Mouse (Mus musculus) lung, postnatal 0 days (tissue): ENCODE measurements around the gene Psmb3. TPM values are rescaled to one million over a fixed set of nuclear protein-coding genes. Genes with fewer than 3 reads are reported as not detected.
A peak's percentile ranks its signal among the peaks of the same experiment; 100 is the strongest.

ENCODE experiments used
- ATAC-seq: fragments of 200-750 bp; cut with Nextera tagmentation; 2 replicates; pipeline ENCODE4 v1.8.0; 2017; ENCODE audit warnings: moderate library complexity
- DNase-seq: peaks from one replicate; pipeline ENCODE4 v3.0.0-alpha.2; 2016; ENCODE audit warnings: low spot score
- H3K27ac ChIP-seq: fragments of 300-500 bp; sonication (generic); 2 replicates; pipeline ENCODE4 v1.5.1; 2014; ENCODE audit warnings: antibody characterized with exemption, mild to moderate bottlenecking, low read length, mixed read lengths
- H3K27me3 ChIP-seq: fragments of 300-500 bp; sonication (generic); replicated peaks from 2 replicates; pipeline ENCODE4 v1.6.1; 2014; ENCODE audit warnings: low read length, mixed read lengths; ENCODE audit not compliant: insufficient read depth
- H3K36me3 ChIP-seq: fragments of 300-500 bp; sonication (generic); 2 replicates; pipeline ENCODE4 v1.6.1; 2014; ENCODE audit warnings: low read length, mixed read lengths; ENCODE audit not compliant: insufficient read depth
- H3K4me1 ChIP-seq: fragments of 300-500 bp; sonication (generic); 2 replicates; pipeline ENCODE4 v1.6.1; 2014; ENCODE audit warnings: antibody characterized with exemption, low read depth, low read length, mixed read lengths; ENCODE audit not compliant: insufficient read depth
- H3K4me2 ChIP-seq: fragments of 300-500 bp; sonication (generic); replicated peaks from 2 replicates; pipeline ENCODE4 v1.6.1; 2014; ENCODE audit warnings: low read depth, mild to moderate bottlenecking, low read length, moderate library complexity, mixed read lengths
- H3K4me3 ChIP-seq: fragments of 300-500 bp; sonication (generic); 2 replicates; pipeline ENCODE4 v1.5.1; 2014; ENCODE audit warnings: low read depth, low read length
- H3K9ac ChIP-seq: fragments of 300-500 bp; sonication (generic); replicated peaks from 2 replicates; pipeline ENCODE4 v1.6.1; 2014; ENCODE audit warnings: low read depth, mild to moderate bottlenecking
- H3K9me3 ChIP-seq: fragments of 300-500 bp; sonication (generic); 2 replicates; pipeline ENCODE4 v1.6.1; 2016; ENCODE audit warnings: low read length, mixed read lengths
- CTCF ChIP-seq: IDR thresholded peaks from 2 replicates; pipeline ENCODE4 v1.5.1; 2016; ENCODE audit warnings: antibody characterized with exemption, mild to moderate bottlenecking
- EP300 ChIP-seq: IDR thresholded peaks from 2 replicates; pipeline ENCODE4 v1.6.1; 2016; ENCODE audit warnings: antibody characterized with exemption, mild to moderate bottlenecking, control low read depth
- WGBS: fragments of 180-500 bp; shearing (Covaris S2); extraction: QIAGEN DNeasy Blood & Tissue Kit; methylation state at CpG from one replicate; pipeline ENCODE4 v1.1.7; 2014; 5-methylcytosine and 5-hydroxymethylcytosine counted together
- polyA plus RNA-seq: library from polyadenylated mRNA; unstranded; fragments of >200 nt; fragmentation: Nextera tagmentation; extraction: Ambion mirVana; gene quantifications from 2 replicates; pipeline ENCODE4 v1.2.1, GENCODE M21; 2015

Psmb3 gene
- polyA plus RNA-seq, 1 experiment from 2014 or later = 419 TPM

- Histone ChIP-seq H3K4me2 (0 out of 2 replicates have a peak overlapping the region, but pooled peaks have one; percentile 3), H3K4me1 (peaks cover 23% of the 10 kb centered on the region), H3K9ac (no peak overlapping the region), H3K27me3 (no peaks in the 10 kb centered on the region), H3K9me3 (no peaks in the 10 kb centered on the region), H3K4me3 (no peak overlapping the region), H3K36me3 (peaks cover under 1% of the 10 kb centered on the region; the same call in 1 of the 2 replicates), H3K27ac (0 out of 2 replicates have a peak overlapping the region, but pooled peaks have one; percentile 38)
- TF ChIP-seq CTCF = no peak
- no peak for TF ChIP-seq EP300
- ATAC-seq (no peak), DNase-seq (no peak)
- WGBS = 47% methylated on average over 9 of the region's 9 CpGs
Measured at GRCm38 (mm10) chr11:97695712-97696401, 7.3 kb upstream of the Psmb3 start.

- Histone ChIP-seq H3K4me2 (no peak overlapping the region), H3K27ac (0 out of 2 replicates have a peak overlapping the region, but pooled peaks have one; percentile 38)
- 66% methylated on average over 8 of the region's 8 CpGs for WGBS
Measured at GRCm38 (mm10) chr11:97696669-97697068, 6.5 kb upstream of the Psmb3 start.

GRCm38 (mm10) chr11:97697199-97697890 is 5.9 kb upstream of the Psmb3 start:
- no peaks in the 10 kb centered on the region for H3K9me3 ChIP-seq
- no peak for ATAC-seq
- no peak overlapping the region for H3K27ac ChIP-seq
- peak overlapping the region; percentile 86 for H3K4me3 ChIP-seq
- no peak overlapping the region for H3K9ac ChIP-seq
- H3K4me2 ChIP-seq = peak overlapping the region; percentile 91
- no peak for DNase-seq
- no peaks in the 10 kb centered on the region for H3K27me3 ChIP-seq
- TF ChIP-seq CTCF (no peak), EP300 (no peak)
- 31% methylated on average over 11 of the region's 11 CpGs for WGBS
- peaks cover 30% of the 10 kb centered on the region for H3K4me1 ChIP-seq
- no peaks in the 10 kb centered on the region for H3K36me3 ChIP-seq

More at GRCm38 (mm10) chr11:97696669-97697068, 6.5 kb upstream of the Psmb3 start:
- H3K27me3 ChIP-seq = no peaks in the 10 kb centered on the region
- no peak overlapping the region for H3K4me3 ChIP-seq
- peaks cover 30% of the 10 kb centered on the region for H3K4me1 ChIP-seq
- no peaks in the 10 kb centered on the region; the same call in 1 of the 2 replicates for H3K36me3 ChIP-seq
- TF ChIP-seq EP300 (no peak), CTCF (no peak)
- H3K9me3 ChIP-seq = no peaks in the 10 kb centered on the region
- no peak for DNase-seq
- no peak overlapping the region for H3K9ac ChIP-seq
- ATAC-seq = no peak

- ATAC-seq (no peak), DNase-seq (no peak)
- TF ChIP-seq EP300 = no peak
- TF ChIP-seq CTCF = no peak
- H3K9me3 ChIP-seq = no peaks in the 10 kb centered on the region
- no peaks in the 10 kb centered on the region for H3K36me3 ChIP-seq
- peak overlapping the region; percentile 91 for H3K4me2 ChIP-seq
- H3K27me3 ChIP-seq = no peaks in the 10 kb centered on the region
- peaks cover 30% of the 10 kb centered on the region for H3K4me1 ChIP-seq
- H3K4me3 ChIP-seq = peak overlapping the region; percentile 86
- WGBS = 3% methylated on average over 14 of the region's 14 CpGs
- peak overlapping the region; percentile 93 for H3K27ac ChIP-seq
- H3K9ac ChIP-seq = peak overlapping the region; percentile 77
Measured at GRCm38 (mm10) chr11:97697891-97698529, 5.2 kb upstream of the Psmb3 start.

- Histone ChIP-seq H3K4me3 (peak overlapping the region; percentile 86), H3K9me3 (no peaks in the 10 kb centered on the region), H3K4me2 (peak overlapping the region; percentile 91), H3K4me1 (peaks cover 30% of the 10 kb centered on the region), H3K27ac (peak overlapping the region; percentile 93), H3K9ac (peak overlapping the region; percentile 77), H3K36me3 (no peaks in the 10 kb centered on the region), H3K27me3 (no peaks in the 10 kb centered on the region)
- WGBS = under 1% methylated on average over 46 of the region's 63 CpGs
- DNase-seq (peak; percentile 89), ATAC-seq (peak; percentile 1; the same call in 1 of the 2 replicates)
- TF ChIP-seq EP300 (no peak), CTCF (peak; percentile 74)
Measured at GRCm38 (mm10) chr11:97698741-97699611, 4.2 kb upstream of the Psmb3 start.
